Mouse (Mus musculus): Measurements from ENCODE around the gene Drd1. TPM values are rescaled to one million over a fixed set of nuclear protein-coding genes. Genes with fewer than 3 reads are reported as not detected.

Gene Drd1
- polyA plus RNA-seq, 1 experiment from 2014 or later = 12.3 TPM

- Histone ChIP-seq H3K4me3 (no peak overlapping the region), H3K4me2 (replicated peaks) (no peak overlapping the region), H3K27ac (replicated peaks) (no peak overlapping the region), H3K9ac (replicated peaks) (no peak overlapping the region), H3K27me3 (no peaks in the 10 kb centered on the region), H3K36me3 (no peaks in the 10 kb centered on the region), H3K4me1 (no peaks in the 10 kb centered on the region), H3K9me3 (no peaks in the 10 kb centered on the region)
- 88% methylated on average over 4 of the region's 4 CpGs for WGBS
- ATAC-seq (replicated peaks) = no peak
Observed at GRCm38 (mm10) chr13:54033653-54034052, 21.9 kb downstream of the Drd1 start.

GRCm38 (mm10) chr13:54027079-54027478 lies 28.4 kb downstream of the Drd1 start:
- WGBS = 70% methylated on average over 7 of the region's 7 CpGs
- peak overlapping the region; percentile 66 for H3K27ac ChIP-seq (replicated peaks)
- H3K4me1 ChIP-seq = no peaks in the 10 kb centered on the region; the same call in 1 of the 2 replicates

DNA sequence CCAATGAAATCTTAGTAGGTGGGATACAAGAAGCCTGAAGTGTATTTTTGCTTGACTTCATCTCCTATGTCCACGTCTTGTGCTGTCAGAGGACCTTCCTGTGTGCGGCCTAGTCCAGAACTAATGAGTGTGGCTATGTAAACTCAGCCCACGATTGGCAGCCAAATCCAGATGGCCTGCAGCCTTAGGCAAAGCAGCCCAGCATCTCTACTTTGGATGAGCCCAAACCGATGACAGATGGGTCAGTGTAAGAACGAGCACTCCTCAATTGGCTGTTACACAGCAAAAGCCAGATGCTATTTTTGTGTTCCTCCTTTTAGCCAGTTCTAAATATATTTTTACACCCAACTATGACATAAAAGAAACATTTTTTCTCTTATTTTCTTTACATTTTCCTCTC lies 32.2 kb downstream of the Drd1 start:
- H3K9me3 ChIP-seq = no peaks in the 10 kb centered on the region
- H3K4me3 ChIP-seq = no peak overlapping the region
- H3K4me1 ChIP-seq = no peaks in the 10 kb centered on the region; the same call in 1 of the 2 replicates
- H3K27me3 ChIP-seq = no peaks in the 10 kb centered on the region
- H3K36me3 ChIP-seq = no peaks in the 10 kb centered on the region
- 0 out of 2 replicates have a peak, but pooled peaks have one; percentile 43 for ATAC-seq (replicated peaks)
- peak overlapping the region; percentile 29 for H3K27ac ChIP-seq (replicated peaks)
- H3K4me2 ChIP-seq (replicated peaks) = no peak overlapping the region
- no peak overlapping the region for H3K9ac ChIP-seq (replicated peaks)
- 64% methylated on average over 5 of the region's 5 CpGs for WGBS

More at GRCm38 (mm10) chr13:54027079-54027478, 28.4 kb downstream of the Drd1 start:
- Histone ChIP-seq H3K4me3 (no peak overlapping the region), H3K4me2 (replicated peaks) (no peak overlapping the region), H3K27me3 (no peaks in the 10 kb centered on the region), H3K9me3 (no peaks in the 10 kb centered on the region), H3K36me3 (no peaks in the 10 kb centered on the region), H3K9ac (replicated peaks) (no peak overlapping the region)
- no peak for ATAC-seq (replicated peaks)

GRCm38 (mm10) chr13:54008716-54009115 lies 46.8 kb downstream of the Drd1 start:
- Histone ChIP-seq H3K9ac (replicated peaks) (no peak overlapping the region), H3K27ac (replicated peaks) (peak overlapping the region; percentile 1; the same call in 1 of the 2 replicates), H3K4me3 (no peak overlapping the region), H3K4me1 (no peaks in the 10 kb centered on the region), H3K27me3 (no peaks in the 10 kb centered on the region), H3K9me3 (no peaks in the 10 kb centered on the region), H3K4me2 (replicated peaks) (no peak overlapping the region), H3K36me3 (no peaks in the 10 kb centered on the region)
- ATAC-seq (replicated peaks) = no peak
- 83% methylated on average over 4 of the region's 4 CpGs for whole genome bisulfite sequencing

Other genes with a start within 250 kb of the Drd1 start
- gene Sfxn1, start 16.2 kb upstream of the Drd1 start, polyA plus RNA-seq (2015; fragmentation: Nextera tagmentation; extraction: Ambion mirVana) = 80.1 and 81.9 TPM in 2 replicates
- 0.33 and 0.42 TPM in 2 replicates for gene Hrh2, start 136.4 kb upstream of the Drd1 start, polyA plus RNA-seq (2015; fragmentation: Nextera tagmentation; extraction: Ambion mirVana)